Mouse (Mus musculus): Measurements from ENCODE around the gene Dennd4a. TPM values are rescaled to one million over a fixed set of nuclear protein-coding genes. Genes with fewer than 3 reads are reported as not detected.
A peak's percentile ranks its signal among the peaks of the same experiment; 100 is the strongest.

Dennd4a gene
- 8.0 and 9.5 TPM in 2 replicates for polyA plus RNA-seq (2015; fragmentation: Nextera tagmentation; extraction: Ambion mirVana)

- Histone ChIP-seq H3K9ac (peak within 1 kb of the TSS; percentile 58), H3K27ac (peak within 1 kb of the TSS; percentile 89), H3K4me1 (0 out of 2 replicates have a peak, but pooled peaks cover 4% of the 10 kb centered on the region)
Measured at GRCm38 (mm10) chr9:64810822-64811537, at the start of gene Dennd4a. TSS of gene Dennd4a (plus strand) at chr9:64811340.

GRCm38 (mm10) chr9:64764824-64765223 is 46.3 kb upstream of the Dennd4a start:
- no peaks in the 10 kb centered on the region for H3K9me3 ChIP-seq
- no peak for ATAC-seq (ENCODE audit: insufficient read depth, low FRiP score, low read depth)
- 64% methylated on average over 2 of the region's 2 CpGs for WGBS

More at GRCm38 (mm10) chr9:64810822-64811537, at the start of gene Dennd4a:
- H3K4me2 ChIP-seq: peak within 1 kb of the TSS; percentile 81
- ATAC-seq (ENCODE audit: insufficient read depth, low FRiP score, low read depth): peak; percentile 97
- H3K9me3 ChIP-seq: no peaks in the 10 kb centered on the region
- H3K36me3 ChIP-seq: no peaks in the 10 kb centered on the region
- H3K4me3 ChIP-seq (replicated peaks): peak within 1 kb of the TSS; percentile 97
- no peaks in the 10 kb centered on the region for H3K27me3 ChIP-seq (replicated peaks)
- 0% methylated on average over 48 of the region's 51 CpGs for WGBS

GRCm38 (mm10) chr9:64766136-64766535 is 45.0 kb upstream of the Dennd4a start:
- no peaks in the 10 kb centered on the region for H3K27me3 ChIP-seq (replicated peaks)
- 88% methylated on average over 3 of the region's 3 CpGs for WGBS
- no peak for ATAC-seq (ENCODE audit: insufficient read depth, low FRiP score, low read depth)
- H3K4me1 ChIP-seq: no peaks in the 10 kb centered on the region
- H3K9ac ChIP-seq: no peak overlapping the region
- H3K9me3 ChIP-seq: no peaks in the 10 kb centered on the region
- H3K4me3 ChIP-seq (replicated peaks): no peak overlapping the region
- no peaks in the 10 kb centered on the region for H3K36me3 ChIP-seq
- no peak overlapping the region for H3K27ac ChIP-seq
- no peak overlapping the region for H3K4me2 ChIP-seq

More at GRCm38 (mm10) chr9:64764824-64765223, 46.3 kb upstream of the Dennd4a start:
- no peak overlapping the region for H3K9ac ChIP-seq
- no peak overlapping the region for H3K4me3 ChIP-seq (replicated peaks)
- no peaks in the 10 kb centered on the region for H3K4me1 ChIP-seq
- no peaks in the 10 kb centered on the region for H3K27me3 ChIP-seq (replicated peaks)
- no peaks in the 10 kb centered on the region for H3K36me3 ChIP-seq
- no peak overlapping the region for H3K27ac ChIP-seq
- H3K4me2 ChIP-seq: no peak overlapping the region

DNA sequence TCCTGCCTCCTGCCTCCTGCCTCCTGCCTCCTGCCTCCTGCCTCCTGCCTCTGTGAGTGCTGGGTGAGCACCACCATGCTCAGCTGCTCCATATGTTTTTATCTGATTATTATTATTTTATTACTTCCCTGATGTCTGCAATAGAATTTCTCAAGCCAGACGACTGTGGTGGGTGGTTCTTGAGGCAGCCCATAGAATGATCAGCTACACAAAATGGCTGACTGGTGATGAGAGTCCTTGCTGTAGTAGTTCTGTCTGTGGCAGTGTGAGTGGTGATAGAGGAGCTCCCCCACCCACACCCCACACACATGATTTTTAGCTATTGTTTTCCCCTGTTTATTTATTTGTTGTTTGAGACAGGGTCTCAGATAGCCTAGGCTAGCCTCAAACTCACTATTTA is 43.3 kb upstream of the Dennd4a start:
- Histone ChIP-seq H3K4me2 (no peak overlapping the region), H3K4me3 (replicated peaks) (no peak overlapping the region), H3K9me3 (no peaks in the 10 kb centered on the region), H3K36me3 (no peaks in the 10 kb centered on the region), H3K9ac (no peak overlapping the region), H3K27ac (no peak overlapping the region), H3K27me3 (replicated peaks) (no peaks in the 10 kb centered on the region), H3K4me1 (no peaks in the 10 kb centered on the region)
- ATAC-seq (ENCODE audit: insufficient read depth, low FRiP score, low read depth): no peak
- WGBS: 49% methylated on average over 1 of the region's 1 CpGs

DNA sequence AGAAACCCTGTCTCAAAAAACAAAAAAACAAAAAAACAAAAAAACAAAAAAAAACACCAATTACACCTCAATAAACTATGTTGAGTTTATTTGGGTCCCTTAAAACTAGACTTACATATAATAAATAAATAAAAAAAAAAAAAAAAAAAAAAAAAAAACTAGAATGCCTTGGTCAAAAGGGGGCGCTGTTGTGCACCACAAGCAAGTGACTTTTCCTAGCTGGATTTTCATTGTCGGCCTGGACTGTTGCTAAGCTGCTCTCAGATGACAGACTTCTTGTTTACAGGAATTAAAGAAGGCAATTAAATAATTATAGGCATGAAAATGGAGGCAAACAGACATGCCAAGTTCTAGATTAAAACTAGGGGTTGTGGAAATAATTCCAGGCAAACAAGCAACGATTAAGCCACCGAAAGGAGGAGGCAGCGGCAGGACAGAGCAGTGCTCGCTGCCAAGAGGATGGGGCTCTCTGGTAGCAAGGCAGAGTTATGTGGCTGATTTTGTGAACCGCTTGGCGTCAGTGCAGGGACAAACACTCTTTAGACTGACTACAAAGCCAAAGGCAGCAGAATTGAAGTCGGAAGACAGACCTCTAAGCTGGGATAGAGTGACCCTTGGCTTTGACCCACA is 42.0 kb upstream of the Dennd4a start:
- H3K4me3 ChIP-seq (replicated peaks): no peak overlapping the region
- H3K9ac ChIP-seq: no peak overlapping the region
- no peaks in the 10 kb centered on the region for H3K9me3 ChIP-seq
- H3K27ac ChIP-seq: no peak overlapping the region
- no peaks in the 10 kb centered on the region for H3K27me3 ChIP-seq (replicated peaks)
- ATAC-seq (ENCODE audit: insufficient read depth, low FRiP score, low read depth): no peak
- H3K4me2 ChIP-seq: no peak overlapping the region
- no peaks in the 10 kb centered on the region for H3K36me3 ChIP-seq
- no peaks in the 10 kb centered on the region for H3K4me1 ChIP-seq
- WGBS: 53% methylated on average over 9 of the region's 9 CpGs

DNA sequence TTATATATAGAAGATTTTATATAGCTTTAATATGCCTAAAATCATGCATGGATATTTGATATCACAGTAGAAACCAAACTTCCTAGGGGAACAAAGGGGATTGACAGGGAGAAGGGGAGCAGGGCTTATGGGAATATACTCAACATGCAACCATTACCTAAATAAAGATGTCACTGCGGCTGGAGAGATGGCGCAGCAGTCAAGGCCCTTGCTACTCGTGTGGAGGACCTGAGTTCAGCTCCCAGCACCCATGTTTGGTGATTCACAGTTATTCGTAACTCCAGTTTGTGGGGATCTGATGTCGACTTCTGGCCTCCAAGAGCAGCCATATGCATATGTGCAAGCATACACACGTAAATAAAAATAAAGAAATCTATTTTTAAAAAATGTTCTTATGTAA is 41.2 kb upstream of the Dennd4a start:
- Histone ChIP-seq H3K9me3 (no peaks in the 10 kb centered on the region), H3K4me1 (0 out of 2 replicates have a peak, but pooled peaks cover 2% of the 10 kb centered on the region), H3K4me2 (no peak overlapping the region), H3K4me3 (replicated peaks) (no peak overlapping the region), H3K27me3 (replicated peaks) (no peaks in the 10 kb centered on the region), H3K36me3 (no peaks in the 10 kb centered on the region), H3K9ac (no peak overlapping the region), H3K27ac (no peak overlapping the region)
- ATAC-seq (ENCODE audit: insufficient read depth, low FRiP score, low read depth): no peak
- 91% methylated on average over 6 of the region's 6 CpGs for WGBS

- Histone ChIP-seq H3K36me3 (no peaks in the 10 kb centered on the region), H3K4me2 (no peak overlapping the region), H3K4me1 (0 out of 2 replicates have a peak, but pooled peaks cover 4% of the 10 kb centered on the region), H3K27me3 (replicated peaks) (no peaks in the 10 kb centered on the region), H3K9me3 (no peaks in the 10 kb centered on the region), H3K27ac (no peak overlapping the region), H3K9ac (no peak overlapping the region), H3K4me3 (replicated peaks) (no peak overlapping the region)
- 80% methylated on average over 5 of the region's 5 CpGs for WGBS
- ATAC-seq (ENCODE audit: insufficient read depth, low FRiP score, low read depth): no peak
Measured at GRCm38 (mm10) chr9:64770411-64770849, 40.7 kb upstream of the Dennd4a start.

DNA sequence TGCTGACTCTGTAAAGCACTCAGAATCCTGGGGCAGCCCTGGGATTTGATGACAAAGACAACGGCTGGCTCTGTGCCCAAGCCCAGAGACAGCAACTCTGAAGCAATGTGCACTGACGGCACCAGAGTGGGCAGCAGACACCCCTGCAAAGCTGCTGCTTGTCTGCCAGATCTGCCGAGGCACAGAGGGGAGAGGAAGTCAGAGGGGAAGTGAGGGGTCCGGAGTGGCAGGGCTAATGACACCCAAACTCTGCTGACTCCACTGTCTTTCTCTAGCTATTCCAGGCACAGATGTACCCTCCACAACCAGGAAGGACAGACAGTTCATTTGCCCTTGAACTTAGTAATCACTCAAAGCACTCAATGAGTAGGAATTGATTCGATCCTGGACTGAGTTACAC is 39.9 kb upstream of the Dennd4a start:
- no peaks in the 10 kb centered on the region for H3K9me3 ChIP-seq
- no peak overlapping the region for H3K4me3 ChIP-seq (replicated peaks)
- H3K4me1 ChIP-seq: 0 out of 2 replicates have a peak, but pooled peaks cover 4% of the 10 kb centered on the region
- WGBS: 55% methylated on average over 5 of the region's 5 CpGs
- no peak overlapping the region for H3K9ac ChIP-seq
- no peak; the same call in 1 of the 2 replicates for ATAC-seq (ENCODE audit: insufficient read depth, low FRiP score, low read depth)
- no peak overlapping the region for H3K27ac ChIP-seq
- H3K4me2 ChIP-seq: no peak overlapping the region
- H3K27me3 ChIP-seq (replicated peaks): no peaks in the 10 kb centered on the region
- H3K36me3 ChIP-seq: no peaks in the 10 kb centered on the region

DNA sequence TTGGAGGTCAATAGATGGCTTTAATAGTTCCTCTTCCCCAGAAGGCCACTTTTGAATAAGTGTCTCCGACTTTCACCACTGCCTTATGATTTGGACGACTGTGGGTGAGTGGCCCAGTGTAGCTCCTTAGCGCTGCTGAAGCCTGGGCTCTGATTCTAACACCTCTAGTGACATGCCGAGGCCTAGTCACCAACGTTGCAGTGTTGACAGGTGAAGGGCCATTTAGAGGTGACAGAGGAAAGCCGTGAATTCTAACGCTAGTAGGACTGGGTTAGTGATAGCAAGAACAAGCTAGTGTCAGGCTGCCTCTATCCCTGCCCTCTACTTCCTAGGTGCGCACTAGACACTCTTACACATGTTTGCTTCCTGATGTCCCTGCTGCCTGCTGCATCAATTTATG is 37.9 kb upstream of the Dennd4a start:
- no peaks in the 10 kb centered on the region for H3K9me3 ChIP-seq
- H3K4me1 ChIP-seq: 0 out of 2 replicates have a peak, but pooled peaks cover 4% of the 10 kb centered on the region
- no peak overlapping the region for H3K27ac ChIP-seq
- no peak overlapping the region for H3K9ac ChIP-seq
- WGBS: 71% methylated on average over 8 of the region's 8 CpGs
- H3K27me3 ChIP-seq (replicated peaks): no peaks in the 10 kb centered on the region
- no peak for ATAC-seq (ENCODE audit: insufficient read depth, low FRiP score, low read depth)
- no peak overlapping the region for H3K4me2 ChIP-seq
- no peaks in the 10 kb centered on the region for H3K36me3 ChIP-seq
- no peak overlapping the region for H3K4me3 ChIP-seq (replicated peaks)

GRCm38 (mm10) chr9:64773936-64774335 is 37.2 kb upstream of the Dennd4a start:
- H3K27ac ChIP-seq: peak overlapping the region; percentile 64
- no peaks in the 10 kb centered on the region for H3K9me3 ChIP-seq
- H3K4me3 ChIP-seq (replicated peaks): no peak overlapping the region
- 0 out of 2 replicates have a peak, but pooled peaks cover 4% of the 10 kb centered on the region for H3K4me1 ChIP-seq
- H3K9ac ChIP-seq: no peak overlapping the region
- WGBS: 55% methylated on average over 4 of the region's 4 CpGs
- no peak overlapping the region for H3K4me2 ChIP-seq
- no peaks in the 10 kb centered on the region for H3K27me3 ChIP-seq (replicated peaks)
- no peaks in the 10 kb centered on the region for H3K36me3 ChIP-seq
- ATAC-seq (ENCODE audit: insufficient read depth, low FRiP score, low read depth): no peak

GRCm38 (mm10) chr9:64774411-64774811 is 36.7 kb upstream of the Dennd4a start:
- Histone ChIP-seq H3K27me3 (replicated peaks) (no peaks in the 10 kb centered on the region), H3K4me2 (no peak overlapping the region), H3K9me3 (no peaks in the 10 kb centered on the region), H3K36me3 (no peaks in the 10 kb centered on the region), H3K4me1 (0 out of 2 replicates have a peak, but pooled peaks cover 4% of the 10 kb centered on the region), H3K4me3 (replicated peaks) (no peak overlapping the region), H3K9ac (no peak overlapping the region), H3K27ac (peak overlapping the region; percentile 64)
- 27% methylated on average over 5 of the region's 5 CpGs for WGBS
- peak; percentile 79 for ATAC-seq (ENCODE audit: insufficient read depth, low FRiP score, low read depth)

DNA sequence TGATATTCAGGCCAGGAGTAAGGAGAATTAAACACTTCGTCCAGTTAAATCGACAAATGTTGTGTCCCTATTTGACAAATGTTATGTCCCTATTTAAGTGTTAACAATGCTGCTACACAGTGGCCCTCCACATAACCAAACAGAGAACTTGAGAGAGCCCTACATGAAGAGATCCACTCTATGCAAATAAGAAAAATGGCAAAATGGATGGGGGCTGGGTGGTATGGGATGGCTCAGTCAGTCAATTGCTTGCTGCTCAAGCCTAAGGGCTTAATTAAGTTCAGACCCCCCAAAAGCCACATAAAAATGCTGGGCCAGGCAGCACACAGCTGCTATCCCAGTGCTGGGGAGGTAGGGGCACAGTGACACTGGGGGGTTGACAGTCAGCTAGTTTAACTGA is 36.3 kb upstream of the Dennd4a start:
- no peak overlapping the region for H3K4me2 ChIP-seq
- no peak overlapping the region for H3K9ac ChIP-seq
- H3K27ac ChIP-seq: peak overlapping the region; percentile 64
- H3K9me3 ChIP-seq: no peaks in the 10 kb centered on the region
- 63% methylated on average over 2 of the region's 2 CpGs for WGBS
- no peaks in the 10 kb centered on the region for H3K27me3 ChIP-seq (replicated peaks)
- peak; percentile 25; the same call in 1 of the 2 replicates for ATAC-seq (ENCODE audit: insufficient read depth, low FRiP score, low read depth)
- H3K36me3 ChIP-seq: no peaks in the 10 kb centered on the region
- 0 out of 2 replicates have a peak, but pooled peaks cover 4% of the 10 kb centered on the region for H3K4me1 ChIP-seq
- H3K4me3 ChIP-seq (replicated peaks): no peak overlapping the region
